Mouse (Mus musculus) hindbrain, embryonic 13.5 days (tissue): ENCODE measurements around the gene Sowaha. TPM values are rescaled to one million over a fixed set of nuclear protein-coding genes. Genes with fewer than 3 reads are reported as not detected.

Experiments
- polyA plus RNA-seq: library from polyadenylated mRNA; unstranded; fragments of >200 nt; fragmentation: Nextera tagmentation; extraction: Ambion mirVana; gene quantifications from 2 replicates; pipeline ENCODE4 v1.2.1, GENCODE M21; 2015

Gene Sowaha
- polyA plus RNA-seq, 1 experiment from 2014 or later, result 0.55 TPM

Other genes starting within 250 kb of the Sowaha start
- 51.5 and 52.8 TPM in 2 replicates for gene Hspa4, start 179.8 kb downstream of the Sowaha start, polyA plus RNA-seq
- gene Zcchc10, start 155.6 kb downstream of the Sowaha start, polyA plus RNA-seq, result 16.1 and 17.8 TPM in 2 replicates
- gene Aff4, start 129.4 kb downstream of the Sowaha start, polyA plus RNA-seq, result 71.5 and 73.4 TPM in 2 replicates
- not detected in 2 replicates for gene Leap2, start 57.1 kb downstream of the Sowaha start, polyA plus RNA-seq
- 682 and 692 TPM in 2 replicates for gene Uqcrq, start 49.4 kb downstream of the Sowaha start, polyA plus RNA-seq
- gene Gdf9, start 49.3 kb downstream of the Sowaha start, polyA plus RNA-seq, result 3.1 and 3.3 TPM in 2 replicates
- 0.06 and 0.16 TPM in 2 replicates for gene Gm10447, start 23.2 kb downstream of the Sowaha start, polyA plus RNA-seq
- gene Shroom1, start 23.1 kb downstream of the Sowaha start, polyA plus RNA-seq, result 2.5 and 2.6 TPM in 2 replicates
- not detected in 2 replicates for gene Gm9837, start 9.8 kb downstream of the Sowaha start, polyA plus RNA-seq
- 0.28 TPM in 1 of 2 replicates, not detected in the other for gene Gm9945, start 108 bp downstream of the Sowaha start, polyA plus RNA-seq
- gene Sept8, start 39.0 kb upstream of the Sowaha start, polyA plus RNA-seq, result 16.4 and 17.3 TPM in 2 replicates
- gene Kif3a, start 87.1 kb upstream of the Sowaha start, polyA plus RNA-seq, result 275 and 285 TPM in 2 replicates
- 3.9 and 4.6 TPM in 2 replicates for gene Il4, start 138.4 kb upstream of the Sowaha start, polyA plus RNA-seq
- gene Il13, start 154.4 kb upstream of the Sowaha start, polyA plus RNA-seq, result not detected in 2 replicates
- 12.4 and 12.7 TPM in 2 replicates for gene Rad50, start 227.0 kb upstream of the Sowaha start, polyA plus RNA-seq
- not detected in 2 replicates for gene Il5, start 240.5 kb upstream of the Sowaha start, polyA plus RNA-seq